Mouse (Mus musculus) embryonic facial prominence, embryonic 15.5 days (tissue): ENCODE data around the gene Pla2g12b. TPM values are rescaled to one million over a fixed set of nuclear protein-coding genes. Genes with fewer than 3 reads are reported as not detected.
A peak's percentile ranks its signal among the peaks of the same experiment; 100 is the strongest.

ENCODE experiments used
- ATAC-seq: fragments of 200-750 bp; cut with Nextera tagmentation; 2 replicates; pipeline ENCODE4 v1.8.0; 2017; ENCODE audit warnings: low read depth, moderate TSS enrichment; ENCODE audit not compliant: insufficient number of reproducible peaks, low FRiP score, low TSS enrichment
- H3K27ac ChIP-seq: fragments of 300-500 bp; sonication (generic); replicated peaks from 2 replicates; pipeline ENCODE4 v1.5.1; 2015; ENCODE audit warnings: mild to moderate bottlenecking, inconsistent platforms
- H3K27me3 ChIP-seq: fragments of 300-500 bp; sonication (generic); 2 replicates; pipeline ENCODE4 v1.6.1; 2015; ENCODE audit warnings: inconsistent platforms
- H3K36me3 ChIP-seq: fragments of 300-500 bp; sonication (generic); 2 replicates; pipeline ENCODE4 v1.6.1; 2015; ENCODE audit warnings: mild to moderate bottlenecking, inconsistent platforms
- H3K4me1 ChIP-seq: fragments of 300-500 bp; sonication (generic); 2 replicates; pipeline ENCODE4 v1.6.1; 2015; ENCODE audit warnings: inconsistent platforms
- H3K4me2 ChIP-seq: fragments of 300-500 bp; sonication (generic); replicated peaks from 2 replicates; pipeline ENCODE4 v1.6.1; 2015; ENCODE audit warnings: mild to moderate bottlenecking, inconsistent platforms
- H3K4me3 ChIP-seq: fragments of 300-500 bp; sonication (generic); replicated peaks from 2 replicates; pipeline ENCODE4 v1.5.1; 2015; ENCODE audit warnings: mild to moderate bottlenecking, inconsistent platforms
- H3K9ac ChIP-seq: fragments of 300-500 bp; sonication (generic); 2 replicates; pipeline ENCODE4 v1.6.1; 2015; ENCODE audit warnings: inconsistent platforms
- H3K9me3 ChIP-seq: fragments of 300-500 bp; sonication (generic); replicated peaks from 2 replicates; pipeline ENCODE4 v1.6.1; 2016; ENCODE audit warnings: inconsistent platforms
- WGBS: fragments of 180-500 bp; shearing (Covaris S2); methylation state at CpG from one replicate; pipeline ENCODE4 v1.1.7; 2015; 5-methylcytosine and 5-hydroxymethylcytosine counted together
- polyA plus RNA-seq: library from polyadenylated mRNA; unstranded; fragments of >200 nt; fragmentation: Nextera tagmentation; extraction: Ambion mirVana; gene quantifications from 2 replicates; pipeline ENCODE4 v1.2.1, GENCODE M21; 2015

Gene Pla2g12b
- 0.20 TPM in 1 of 2 replicates, not detected in the other for polyA plus RNA-seq

- Histone ChIP-seq H3K27ac (no peak within 1 kb of the TSS), H3K4me2 (no peak within 1 kb of the TSS), H3K36me3 (no peaks in the 10 kb centered on the region), H3K4me3 (no peak within 1 kb of the TSS), H3K9ac (no peak within 1 kb of the TSS), H3K9me3 (no peaks in the 10 kb centered on the region), H3K27me3 (no peaks in the 10 kb centered on the region), H3K4me1 (no peaks in the 10 kb centered on the region)
- 60% methylated on average over 21 of the region's 21 CpGs for WGBS
- ATAC-seq = no peak
These were observed at the start of gene Pla2g12b for GRCm38 (mm10) chr10:59402899-59403792. Gene Pla2g12b, plus strand, starts transcription at chr10:59403660.

GRCm38 (mm10) chr10:59354120-59354519, 49.3 kb upstream of the Pla2g12b start:
- H3K36me3 ChIP-seq = peaks cover 56% of the 10 kb centered on the region
- no peak overlapping the region for H3K27ac ChIP-seq
- H3K4me2 ChIP-seq = no peak overlapping the region
- 89% methylated on average over 12 of the region's 12 CpGs for WGBS
- ATAC-seq = no peak
- H3K4me3 ChIP-seq = no peak overlapping the region
- no peaks in the 10 kb centered on the region for H3K27me3 ChIP-seq
- no peaks in the 10 kb centered on the region for H3K4me1 ChIP-seq
- H3K9ac ChIP-seq = no peak overlapping the region
- H3K9me3 ChIP-seq = no peaks in the 10 kb centered on the region

- Histone ChIP-seq H3K4me2 (no peak overlapping the region), H3K4me3 (no peak overlapping the region), H3K9me3 (no peaks in the 10 kb centered on the region), H3K9ac (no peak overlapping the region), H3K36me3 (peaks cover 57% of the 10 kb centered on the region), H3K27me3 (no peaks in the 10 kb centered on the region), H3K27ac (no peak overlapping the region), H3K4me1 (no peaks in the 10 kb centered on the region)
- ATAC-seq = no peak
- 91% methylated on average over 8 of the region's 8 CpGs for WGBS
These were observed 48.4 kb upstream of the Pla2g12b start for GRCm38 (mm10) chr10:59355020-59355419.

GRCm38 (mm10) chr10:59358744-59359143, 44.7 kb upstream of the Pla2g12b start:
- Histone ChIP-seq H3K4me1 (no peaks in the 10 kb centered on the region), H3K9ac (no peak overlapping the region), H3K36me3 (peaks cover 57% of the 10 kb centered on the region), H3K4me2 (no peak overlapping the region), H3K9me3 (no peaks in the 10 kb centered on the region), H3K4me3 (no peak overlapping the region), H3K27ac (no peak overlapping the region), H3K27me3 (no peaks in the 10 kb centered on the region)
- ATAC-seq = no peak
- WGBS = 88% methylated on average over 4 of the region's 4 CpGs

GRCm38 (mm10) chr10:59363208-59363607, 40.3 kb upstream of the Pla2g12b start:
- Histone ChIP-seq H3K36me3 (peaks cover 75% of the 10 kb centered on the region), H3K27ac (no peak overlapping the region), H3K4me3 (no peak overlapping the region), H3K4me2 (no peak overlapping the region), H3K4me1 (no peaks in the 10 kb centered on the region), H3K27me3 (no peaks in the 10 kb centered on the region), H3K9ac (no peak overlapping the region), H3K9me3 (no peaks in the 10 kb centered on the region)
- WGBS = 86% methylated on average over 2 of the region's 2 CpGs
- no peak for ATAC-seq

GRCm38 (mm10) chr10:59364551-59364950, 38.9 kb upstream of the Pla2g12b start:
- H3K9me3 ChIP-seq = no peaks in the 10 kb centered on the region
- no peak overlapping the region for H3K9ac ChIP-seq
- H3K36me3 ChIP-seq = peaks cover 85% of the 10 kb centered on the region
- no peaks in the 10 kb centered on the region for H3K27me3 ChIP-seq
- WGBS = 92% methylated on average over 3 of the region's 3 CpGs
- H3K4me2 ChIP-seq = no peak overlapping the region
- no peak for ATAC-seq
- no peak overlapping the region for H3K27ac ChIP-seq
- no peak overlapping the region for H3K4me3 ChIP-seq
- H3K4me1 ChIP-seq = no peaks in the 10 kb centered on the region

GRCm38 (mm10) chr10:59365804-59366589, 37.5 kb upstream of the Pla2g12b start:
- Histone ChIP-seq H3K27ac (no peak overlapping the region), H3K36me3 (peaks cover 90% of the 10 kb centered on the region), H3K4me2 (no peak overlapping the region), H3K4me1 (no peaks in the 10 kb centered on the region), H3K9me3 (no peaks in the 10 kb centered on the region), H3K9ac (no peak overlapping the region), H3K4me3 (no peak overlapping the region), H3K27me3 (no peaks in the 10 kb centered on the region)
- WGBS = 84% methylated on average over 5 of the region's 5 CpGs
- ATAC-seq = no peak

- Histone ChIP-seq H3K27me3 (no peaks in the 10 kb centered on the region), H3K27ac (no peak overlapping the region), H3K4me3 (no peak overlapping the region), H3K9ac (no peak overlapping the region), H3K4me2 (no peak overlapping the region), H3K4me1 (no peaks in the 10 kb centered on the region), H3K36me3 (peaks cover 93% of the 10 kb centered on the region), H3K9me3 (no peaks in the 10 kb centered on the region)
- WGBS = 96% methylated on average over 4 of the region's 4 CpGs
- no peak for ATAC-seq
These were observed 36.7 kb upstream of the Pla2g12b start for GRCm38 (mm10) chr10:59366746-59367145.

GRCm38 (mm10) chr10:59367206-59367605, 36.3 kb upstream of the Pla2g12b start:
- Histone ChIP-seq H3K4me3 (no peak overlapping the region), H3K27me3 (no peaks in the 10 kb centered on the region), H3K9me3 (no peaks in the 10 kb centered on the region), H3K9ac (no peak overlapping the region), H3K27ac (0 out of 2 replicates have a peak overlapping the region, but pooled peaks have one; percentile 7), H3K36me3 (peaks cover 89% of the 10 kb centered on the region), H3K4me2 (no peak overlapping the region), H3K4me1 (no peaks in the 10 kb centered on the region)
- WGBS = 78% methylated on average over 4 of the region's 4 CpGs
- no peak for ATAC-seq

- Histone ChIP-seq H3K4me3 (no peak overlapping the region), H3K4me1 (no peaks in the 10 kb centered on the region), H3K27ac (no peak overlapping the region), H3K27me3 (no peaks in the 10 kb centered on the region), H3K36me3 (peaks cover 87% of the 10 kb centered on the region), H3K9ac (no peak overlapping the region), H3K9me3 (no peaks in the 10 kb centered on the region), H3K4me2 (no peak overlapping the region)
- no peak for ATAC-seq
- WGBS = 85% methylated on average over 8 of the region's 8 CpGs
These were observed 34.7 kb upstream of the Pla2g12b start for GRCm38 (mm10) chr10:59368729-59369128.

- no peaks in the 10 kb centered on the region for H3K4me1 ChIP-seq
- H3K4me2 ChIP-seq = no peak overlapping the region
- H3K27ac ChIP-seq = no peak overlapping the region
- no peak overlapping the region for H3K4me3 ChIP-seq
- WGBS = 88% methylated on average over 9 of the region's 9 CpGs
- H3K36me3 ChIP-seq = peaks cover 86% of the 10 kb centered on the region
- H3K27me3 ChIP-seq = no peaks in the 10 kb centered on the region
- H3K9ac ChIP-seq = no peak overlapping the region
- ATAC-seq = no peak
- no peaks in the 10 kb centered on the region for H3K9me3 ChIP-seq
These were observed 34.0 kb upstream of the Pla2g12b start for GRCm38 (mm10) chr10:59369426-59369825.
